Mouse (Mus musculus): ENCODE data around the gene Psen2. TPM values are rescaled to one million over a fixed set of nuclear protein-coding genes. Genes with fewer than 3 reads are reported as not detected.

The Psen2 gene
- total RNA-seq, 2 experiments from 2014 or later, result 12.0 to 13.0 TPM

- peak in 1 of 2 experiments; percentile 35 for DNase-seq
- intact Hi-C loops (cut with DNase I), result loop anchor here (5.0 kb wide), 1 partner anchor 354 kb away; no protein-coding TSS in a partner anchor
Measured at GRCm38 (mm10) chr1:180210781-180211271, 52.4 kb downstream of the Psen2 start.

- DNase-seq, result peak; percentile 30 to 55
Measured at GRCm38 (mm10) chr1:180210031-180210432, 53.2 kb downstream of the Psen2 start.

GRCm38 (mm10) chr1:180208370-180208769 is 54.9 kb downstream of the Psen2 start:
- intact Hi-C loops (cut with DNase I), result no loop called here
- no peak for DNase-seq

More at GRCm38 (mm10) chr1:180210031-180210432, 53.2 kb downstream of the Psen2 start:
- intact Hi-C loops (cut with DNase I), result loop anchor here (5.0 kb wide), 1 partner anchor 353 kb away; no protein-coding TSS in a partner anchor

- intact Hi-C loops (cut with DNase I), result no loop called here
- DNase-seq, result no peak
Measured at GRCm38 (mm10) chr1:180200722-180201121, 62.5 kb downstream of the Psen2 start.

- intact Hi-C loops (cut with DNase I), result no loop called here
- DNase-seq, result no peak
Measured at GRCm38 (mm10) chr1:180199715-180200050, 63.6 kb downstream of the Psen2 start.

GRCm38 (mm10) chr1:180198959-180199714 is 64.1 kb downstream of the Psen2 start, which contains the start of gene Coq8a:
TSS of gene Coq8a (minus strand) at chr1:180199602.
- intact Hi-C loops (cut with DNase I), result no loop called here
- no peak for DNase-seq

- intact Hi-C loops (cut with DNase I), result no loop called here
- no peak for DNase-seq
Measured at GRCm38 (mm10) chr1:180197956-180198355, 65.3 kb downstream of the Psen2 start.

- DNase-seq, result no peak
- intact Hi-C loops (cut with DNase I), result no loop called here
Measured at GRCm38 (mm10) chr1:180196508-180196907, 66.7 kb downstream of the Psen2 start.

- DNase-seq, result peak; percentile 97 to 98
- intact Hi-C loops (cut with DNase I), result no loop called here
Measured at GRCm38 (mm10) chr1:180195703-180196381, 67.4 kb downstream of the Psen2 start.

GRCm38 (mm10) chr1:180194781-180195471 is 68.3 kb downstream of the Psen2 start:
- DNase-seq, result peak; percentile 60 to 68
- intact Hi-C loops (cut with DNase I), result no loop called here

- no peak for DNase-seq
- intact Hi-C loops (cut with DNase I), result no loop called here
Measured at GRCm38 (mm10) chr1:180194048-180194447, 69.2 kb downstream of the Psen2 start.

- intact Hi-C loops (cut with DNase I), result no loop called here
- DNase-seq, result no peak
Measured at GRCm38 (mm10) chr1:180193391-180193935, 69.8 kb downstream of the Psen2 start.

GRCm38 (mm10) chr1:180192866-180193265 is 70.4 kb downstream of the Psen2 start:
- no peak for DNase-seq
- intact Hi-C loops (cut with DNase I), result no loop called here

GRCm38 (mm10) chr1:180191651-180192220 is 71.5 kb downstream of the Psen2 start:
- intact Hi-C loops (cut with DNase I), result no loop called here
- no peak for DNase-seq

- DNase-seq, result no peak
- intact Hi-C loops (cut with DNase I), result no loop called here
Measured at GRCm38 (mm10) chr1:180191112-180191511, 72.1 kb downstream of the Psen2 start.

- intact Hi-C loops (cut with DNase I), result no loop called here
- DNase-seq, result no peak
Measured at GRCm38 (mm10) chr1:180188951-180189350, 74.3 kb downstream of the Psen2 start.

- intact Hi-C loops (cut with DNase I), result no loop called here
- no peak for DNase-seq
Measured at GRCm38 (mm10) chr1:180186371-180186770, 76.9 kb downstream of the Psen2 start.

GRCm38 (mm10) chr1:180185877-180186276 is 77.4 kb downstream of the Psen2 start:
- DNase-seq, result peak in 1 of 2 experiments; percentile 56
- intact Hi-C loops (cut with DNase I), result no loop called here

GRCm38 (mm10) chr1:180184768-180185167 is 78.5 kb downstream of the Psen2 start:
- intact Hi-C loops (cut with DNase I), result no loop called here
- DNase-seq, result no peak

- DNase-seq, result no peak
- intact Hi-C loops (cut with DNase I), result no loop called here
Measured at GRCm38 (mm10) chr1:180183525-180184159, 79.6 kb downstream of the Psen2 start.
